Mouse (Mus musculus) lung, postnatal 0 days (tissue): ENCODE measurements at regions not wholly inside any gene's neighbourhood (a gene's known extent, or its start where the extent isn't known, plus 50 kb on each side); places are given as distances from the start of the nearest gene placed in this dataset.

ENCODE experiments used
- ATAC-seq: fragments of 200-750 bp; cut with Nextera tagmentation; 2 replicates; pipeline ENCODE4 v1.8.0; 2017; ENCODE audit warnings: moderate library complexity
- DNase-seq: peaks from one replicate; pipeline ENCODE4 v3.0.0-alpha.2; 2016; ENCODE audit warnings: low spot score
- H3K27ac ChIP-seq: fragments of 300-500 bp; sonication (generic); 2 replicates; pipeline ENCODE4 v1.5.1; 2014; ENCODE audit warnings: antibody characterized with exemption, mild to moderate bottlenecking, low read length, mixed read lengths
- H3K27me3 ChIP-seq: fragments of 300-500 bp; sonication (generic); replicated peaks from 2 replicates; pipeline ENCODE4 v1.6.1; 2014; ENCODE audit warnings: low read length, mixed read lengths; ENCODE audit not compliant: insufficient read depth
- H3K36me3 ChIP-seq: fragments of 300-500 bp; sonication (generic); 2 replicates; pipeline ENCODE4 v1.6.1; 2014; ENCODE audit warnings: low read length, mixed read lengths; ENCODE audit not compliant: insufficient read depth
- H3K4me1 ChIP-seq: fragments of 300-500 bp; sonication (generic); 2 replicates; pipeline ENCODE4 v1.6.1; 2014; ENCODE audit warnings: antibody characterized with exemption, low read depth, low read length, mixed read lengths; ENCODE audit not compliant: insufficient read depth
- H3K4me2 ChIP-seq: fragments of 300-500 bp; sonication (generic); replicated peaks from 2 replicates; pipeline ENCODE4 v1.6.1; 2014; ENCODE audit warnings: low read depth, mild to moderate bottlenecking, low read length, moderate library complexity, mixed read lengths
- H3K4me3 ChIP-seq: fragments of 300-500 bp; sonication (generic); 2 replicates; pipeline ENCODE4 v1.5.1; 2014; ENCODE audit warnings: low read depth, low read length
- H3K9ac ChIP-seq: fragments of 300-500 bp; sonication (generic); replicated peaks from 2 replicates; pipeline ENCODE4 v1.6.1; 2014; ENCODE audit warnings: low read depth, mild to moderate bottlenecking
- H3K9me3 ChIP-seq: fragments of 300-500 bp; sonication (generic); 2 replicates; pipeline ENCODE4 v1.6.1; 2016; ENCODE audit warnings: low read length, mixed read lengths
- CTCF ChIP-seq: IDR thresholded peaks from 2 replicates; pipeline ENCODE4 v1.5.1; 2016; ENCODE audit warnings: antibody characterized with exemption, mild to moderate bottlenecking
- EP300 ChIP-seq: IDR thresholded peaks from 2 replicates; pipeline ENCODE4 v1.6.1; 2016; ENCODE audit warnings: antibody characterized with exemption, mild to moderate bottlenecking, control low read depth
- WGBS: fragments of 180-500 bp; shearing (Covaris S2); extraction: QIAGEN DNeasy Blood & Tissue Kit; methylation state at CpG from one replicate; pipeline ENCODE4 v1.1.7; 2014; 5-methylcytosine and 5-hydroxymethylcytosine counted together

DNA sequence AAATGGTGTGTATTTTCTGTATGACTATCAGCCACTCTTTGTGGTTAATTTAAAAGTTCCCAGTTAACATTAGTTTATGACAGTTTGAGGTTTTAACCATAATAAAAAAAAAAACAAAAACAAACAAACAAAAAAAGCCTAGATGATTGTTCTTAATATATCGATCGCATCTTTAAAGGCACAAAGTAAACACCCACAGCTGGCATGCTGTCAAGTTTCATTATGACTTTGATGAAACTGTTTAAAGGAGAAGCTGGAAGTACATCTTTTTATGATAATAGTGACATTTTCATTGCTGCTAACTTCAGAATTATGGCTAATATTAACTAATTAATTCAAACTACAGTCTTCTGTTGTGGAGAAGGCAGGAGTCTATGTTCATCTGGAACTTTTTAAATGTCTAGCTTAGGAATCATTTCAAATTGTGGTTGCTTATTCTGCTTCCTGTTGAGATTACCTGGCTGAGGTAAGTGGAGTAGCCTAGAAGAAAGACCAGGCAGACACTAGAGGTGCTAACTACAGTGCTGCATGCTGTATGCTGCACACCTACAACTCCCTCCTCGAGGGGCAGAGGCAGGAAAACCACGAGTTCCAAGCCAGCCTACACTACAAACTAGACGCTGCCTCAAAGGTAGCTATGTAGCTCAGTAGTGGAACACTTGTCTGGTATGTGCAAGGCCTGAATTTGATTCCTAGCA is 591.9 kb downstream of the Zfp706 start:
- H3K27me3 ChIP-seq: no peaks in the 10 kb centered on the region
- DNase-seq (no peak), ATAC-seq (no peak)
- H3K27ac ChIP-seq: no peak overlapping the region
- no peak overlapping the region for H3K9ac ChIP-seq
- H3K36me3 ChIP-seq: no peaks in the 10 kb centered on the region
- TF ChIP-seq CTCF (no peak), EP300 (no peak)
- WGBS: 64% methylated on average over 5 of the region's 5 CpGs
- no peaks in the 10 kb centered on the region for H3K9me3 ChIP-seq
- H3K4me2 ChIP-seq: no peak overlapping the region
- no peak overlapping the region for H3K4me3 ChIP-seq
- H3K4me1 ChIP-seq: no peaks in the 10 kb centered on the region

DNA sequence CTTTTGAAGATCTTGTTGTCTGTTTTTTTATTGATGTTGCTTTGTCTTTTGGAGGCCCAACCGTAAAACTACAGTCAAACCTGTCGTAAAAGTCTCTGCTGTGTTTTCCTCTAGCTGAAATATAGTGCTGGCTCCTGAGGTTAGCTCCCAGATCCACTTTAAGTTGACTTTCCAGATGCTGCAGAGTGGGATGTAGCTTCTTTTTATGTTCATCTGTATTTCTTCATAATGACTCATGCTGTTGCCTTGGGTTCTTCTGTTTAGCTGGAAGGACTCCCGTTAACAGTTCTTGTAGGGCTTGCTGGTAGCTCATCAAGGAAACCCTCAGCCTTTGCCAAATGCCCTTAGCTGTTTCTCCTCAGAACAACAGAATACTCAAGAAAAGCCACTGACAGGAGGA is 595.6 kb downstream of the Zfp706 start:
- no peak for ATAC-seq
- WGBS: 91% methylated on average over 3 of the region's 3 CpGs
- no peaks in the 10 kb centered on the region for H3K36me3 ChIP-seq
- H3K9me3 ChIP-seq: no peaks in the 10 kb centered on the region
- H3K4me3 ChIP-seq: no peak overlapping the region
- TF ChIP-seq CTCF: no peak
- TF ChIP-seq EP300: no peak
- H3K4me1 ChIP-seq: no peaks in the 10 kb centered on the region
- no peak for DNase-seq
- H3K4me2 ChIP-seq: no peak overlapping the region
- no peaks in the 10 kb centered on the region for H3K27me3 ChIP-seq
- no peak overlapping the region for H3K9ac ChIP-seq
- H3K27ac ChIP-seq: no peak overlapping the region

DNA sequence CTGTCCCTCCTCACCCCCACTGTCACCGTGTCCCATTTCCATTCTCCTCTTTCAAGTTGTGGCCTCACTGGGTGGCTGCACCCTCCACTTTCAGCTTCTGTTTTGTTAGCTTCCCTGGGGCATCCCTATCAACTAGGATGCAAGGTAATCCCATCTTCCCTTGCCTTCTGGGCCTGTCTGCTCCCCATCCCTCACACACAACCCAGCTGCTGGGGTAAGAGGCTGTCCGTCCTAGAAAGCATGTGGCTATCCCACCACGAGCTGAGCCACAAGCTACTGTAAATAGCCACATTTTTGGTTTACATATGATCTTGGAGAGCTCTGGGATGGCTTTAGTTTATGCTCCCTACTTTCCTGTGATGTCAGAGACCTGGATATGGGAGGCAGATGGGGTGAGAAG is 602.1 kb downstream of the Zfp706 start:
- 76% methylated on average over 3 of the region's 3 CpGs for WGBS
- H3K9me3 ChIP-seq: no peaks in the 10 kb centered on the region
- DNase-seq (no peak), ATAC-seq (no peak)
- no peaks in the 10 kb centered on the region for H3K4me1 ChIP-seq
- no peak overlapping the region for H3K4me3 ChIP-seq
- no peak overlapping the region for H3K4me2 ChIP-seq
- TF ChIP-seq EP300 (no peak), CTCF (no peak)
- H3K27ac ChIP-seq: no peak overlapping the region
- no peaks in the 10 kb centered on the region for H3K36me3 ChIP-seq
- H3K27me3 ChIP-seq: no peaks in the 10 kb centered on the region
- H3K9ac ChIP-seq: no peak overlapping the region

GRCm38 (mm10) chr15:36403336-36404119 is 604.0 kb downstream of the Zfp706 start:
- no peak overlapping the region for H3K27ac ChIP-seq
- no peak overlapping the region for H3K9ac ChIP-seq
- H3K9me3 ChIP-seq: no peaks in the 10 kb centered on the region
- no peaks in the 10 kb centered on the region for H3K36me3 ChIP-seq
- DNase-seq (no peak), ATAC-seq (no peak)
- no peaks in the 10 kb centered on the region for H3K4me1 ChIP-seq
- H3K4me2 ChIP-seq: no peak overlapping the region
- no peak overlapping the region for H3K4me3 ChIP-seq
- no peak for TF ChIP-seq EP300
- TF ChIP-seq CTCF: no peak
- WGBS: 71% methylated on average over 6 of the region's 6 CpGs
- no peaks in the 10 kb centered on the region for H3K27me3 ChIP-seq

DNA sequence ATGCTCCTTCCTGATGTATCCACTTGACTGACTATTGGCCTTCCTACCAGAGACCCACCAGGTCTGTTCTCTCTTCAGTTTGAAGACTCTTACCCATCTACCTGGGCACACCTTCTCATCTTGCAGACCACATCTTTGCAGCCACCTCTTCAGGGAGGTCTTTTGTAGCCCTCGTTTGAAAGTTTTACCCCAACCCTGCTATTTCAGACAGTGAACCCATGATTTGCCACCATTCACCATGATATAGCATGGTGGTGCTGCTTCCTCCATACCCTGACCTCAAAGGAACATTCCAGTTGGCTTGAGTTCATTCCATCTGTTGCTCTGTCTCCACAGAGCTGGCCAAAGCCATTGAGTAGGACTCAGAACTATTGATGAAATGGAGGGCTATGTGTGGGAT is 605.5 kb downstream of the Zfp706 start:
- Histone ChIP-seq H3K4me2 (no peak overlapping the region), H3K27ac (no peak overlapping the region), H3K9ac (no peak overlapping the region), H3K36me3 (no peaks in the 10 kb centered on the region), H3K27me3 (no peaks in the 10 kb centered on the region), H3K4me3 (no peak overlapping the region), H3K4me1 (no peaks in the 10 kb centered on the region), H3K9me3 (no peaks in the 10 kb centered on the region)
- TF ChIP-seq CTCF: no peak
- no peak for TF ChIP-seq EP300
- ATAC-seq (no peak), DNase-seq (no peak)
- WGBS: 90% methylated on average over 1 of the region's 1 CpGs

DNA sequence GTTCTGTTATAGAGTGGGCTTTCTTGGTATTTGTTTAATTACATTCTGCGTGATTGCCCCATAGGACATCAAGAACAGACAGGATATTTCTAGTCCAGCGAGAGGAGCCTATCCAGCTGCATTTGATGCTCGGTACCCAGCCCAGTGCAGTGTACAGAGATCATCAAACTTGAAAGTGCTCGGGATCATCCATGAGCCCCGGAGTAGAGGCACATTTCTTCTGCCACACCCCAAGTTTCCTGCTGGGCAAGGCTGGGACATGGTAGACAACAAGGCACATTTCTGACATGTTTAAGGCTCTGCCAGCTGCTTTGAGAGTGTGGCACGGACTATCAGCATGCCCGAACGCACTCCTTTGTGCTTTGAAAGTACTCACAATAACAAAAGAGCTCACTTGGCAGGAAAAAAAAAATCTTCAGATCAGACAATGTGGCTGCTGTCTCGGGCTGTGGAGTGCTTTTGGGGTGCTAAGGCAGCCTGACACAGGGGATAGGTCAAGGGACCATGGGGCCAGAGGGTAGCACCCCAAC is 607.2 kb downstream of the Zfp706 start:
- Histone ChIP-seq H3K27ac (no peak overlapping the region), H3K4me1 (no peaks in the 10 kb centered on the region), H3K4me3 (no peak overlapping the region), H3K9ac (no peak overlapping the region), H3K9me3 (no peaks in the 10 kb centered on the region), H3K4me2 (no peak overlapping the region), H3K36me3 (no peaks in the 10 kb centered on the region), H3K27me3 (no peaks in the 10 kb centered on the region)
- no peak for TF ChIP-seq CTCF
- no peak for TF ChIP-seq EP300
- ATAC-seq (no peak), DNase-seq (no peak)
- WGBS: 57% methylated on average over 9 of the region's 9 CpGs
